Mouse (Mus musculus) liver, embryonic 13.5 days (tissue): ENCODE measurements around the gene Plekhh2. TPM values are rescaled to one million over a fixed set of nuclear protein-coding genes. Genes with fewer than 3 reads are reported as not detected.

Experiments used
- ATAC-seq: fragments of 200-750 bp; cut with Nextera tagmentation; 2 replicates; pipeline ENCODE4 v1.8.0; 2017; ENCODE audit warnings: low read depth, mild to moderate bottlenecking, moderate number of reproducible peaks, moderate library complexity
- DNase-seq: peaks from one replicate; pipeline ENCODE4 v3.0.0; 2022
- H3K27ac ChIP-seq: fragments of 300-500 bp; sonication (generic); 2 replicates; pipeline ENCODE4 v1.5.1; 2015; ENCODE audit warnings: moderate library complexity, mild to moderate bottlenecking, inconsistent platforms
- H3K27me3 ChIP-seq: fragments of 300-500 bp; sonication (generic); 2 replicates; pipeline ENCODE4 v1.6.1; 2015; ENCODE audit warnings: mild to moderate bottlenecking, inconsistent platforms
- H3K36me3 ChIP-seq: fragments of 300-500 bp; sonication (generic); 2 replicates; pipeline ENCODE4 v1.6.1; 2015; ENCODE audit warnings: mild to moderate bottlenecking, inconsistent platforms
- H3K4me1 ChIP-seq: fragments of 300-500 bp; sonication (generic); replicated peaks from 2 replicates; pipeline ENCODE4 v1.6.1; 2015; ENCODE audit warnings: inconsistent platforms
- H3K4me2 ChIP-seq: fragments of 300-500 bp; sonication (generic); 2 replicates; pipeline ENCODE4 v1.6.1; 2015; ENCODE audit warnings: inconsistent platforms, mild to moderate bottlenecking, moderate library complexity
- H3K4me3 ChIP-seq: fragments of 300-500 bp; sonication (generic); replicated peaks from 2 replicates; pipeline ENCODE4 v1.5.1; 2015; ENCODE audit warnings: mild to moderate bottlenecking, inconsistent platforms
- H3K9ac ChIP-seq: fragments of 300-500 bp; sonication (generic); 2 replicates; pipeline ENCODE4 v1.6.1; 2015; ENCODE audit warnings: mild to moderate bottlenecking, inconsistent platforms
- H3K9me3 ChIP-seq: fragments of 300-500 bp; sonication (generic); replicated peaks from 2 replicates; pipeline ENCODE4 v1.6.1; 2016; ENCODE audit warnings: inconsistent platforms
- WGBS: fragments of 180-500 bp; shearing (Covaris S2); methylation state at CpG from one replicate; pipeline ENCODE4 v1.1.7; 2015; ENCODE audit not compliant: insufficient replicate concordance; 5-methylcytosine and 5-hydroxymethylcytosine counted together
- polyA plus RNA-seq: library from polyadenylated mRNA; unstranded; fragments of >200 nt; fragmentation: Nextera tagmentation; extraction: Ambion mirVana; gene quantifications from 2 replicates; pipeline ENCODE4 v1.2.1, GENCODE M21; 2015

Gene Plekhh2
- polyA plus RNA-seq, 1 experiment from 2014 or later = 0.39 TPM

DNA sequence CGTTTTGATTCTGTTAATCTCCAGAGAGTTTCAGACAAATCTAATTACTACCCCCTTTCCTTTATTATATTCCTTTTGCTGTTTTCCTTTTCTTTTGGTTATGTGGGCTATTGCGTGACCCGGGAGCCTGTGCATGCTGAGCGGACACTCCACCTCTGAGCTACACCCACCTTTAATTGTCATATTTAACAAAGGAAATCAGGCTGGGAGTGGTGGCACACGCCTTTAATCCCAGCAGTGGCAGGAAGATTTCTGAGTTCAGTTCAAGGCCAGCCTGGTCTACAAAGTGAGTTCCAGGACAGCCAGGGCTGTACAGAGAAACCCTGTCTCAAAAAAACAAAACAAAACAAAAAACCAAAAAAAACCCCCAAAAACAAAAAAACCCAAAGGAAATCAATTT is 14.7 kb upstream of the Plekhh2 start:
- Histone ChIP-seq H3K36me3 (no peaks in the 10 kb centered on the region), H3K4me1 (no peaks in the 10 kb centered on the region), H3K4me2 (no peak overlapping the region), H3K9ac (no peak overlapping the region), H3K27me3 (no peaks in the 10 kb centered on the region), H3K9me3 (no peaks in the 10 kb centered on the region), H3K4me3 (no peak overlapping the region), H3K27ac (no peak overlapping the region)
- no peak for DNase-seq
- ATAC-seq = no peak
- WGBS = 76% methylated on average over 5 of the region's 5 CpGs

DNA sequence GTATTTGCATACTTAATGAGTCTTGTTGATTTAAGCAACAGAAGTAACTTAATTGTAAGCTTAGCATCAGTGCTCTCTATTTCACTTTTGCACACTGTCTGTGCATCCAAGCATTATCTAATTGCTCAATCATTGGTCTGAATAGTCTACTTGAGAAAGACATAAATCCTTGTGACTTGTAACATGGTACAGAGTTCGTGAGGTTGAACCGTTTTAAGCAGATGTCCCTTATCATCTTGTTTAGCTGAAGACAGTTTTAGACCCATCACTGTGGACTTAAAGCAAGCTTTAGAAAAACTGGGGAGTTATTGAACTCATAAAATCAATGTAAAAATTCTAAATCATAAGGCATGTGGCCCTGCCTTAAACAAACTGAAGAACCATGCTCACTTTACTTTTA is 14.1 kb upstream of the Plekhh2 start:
- no peak overlapping the region for H3K4me2 ChIP-seq
- no peaks in the 10 kb centered on the region for H3K9me3 ChIP-seq
- no peaks in the 10 kb centered on the region for H3K36me3 ChIP-seq
- H3K4me1 ChIP-seq = no peaks in the 10 kb centered on the region
- 56% methylated on average over 2 of the region's 2 CpGs for WGBS
- no peak overlapping the region for H3K27ac ChIP-seq
- no peaks in the 10 kb centered on the region for H3K27me3 ChIP-seq
- ATAC-seq = no peak
- no peak for DNase-seq
- H3K4me3 ChIP-seq = no peak overlapping the region
- H3K9ac ChIP-seq = no peak overlapping the region

GRCm38 (mm10) chr17:84497972-84498604 is 13.6 kb upstream of the Plekhh2 start:
- ATAC-seq = no peak
- no peak overlapping the region for H3K4me2 ChIP-seq
- 62% methylated on average over 3 of the region's 3 CpGs for WGBS

DNA sequence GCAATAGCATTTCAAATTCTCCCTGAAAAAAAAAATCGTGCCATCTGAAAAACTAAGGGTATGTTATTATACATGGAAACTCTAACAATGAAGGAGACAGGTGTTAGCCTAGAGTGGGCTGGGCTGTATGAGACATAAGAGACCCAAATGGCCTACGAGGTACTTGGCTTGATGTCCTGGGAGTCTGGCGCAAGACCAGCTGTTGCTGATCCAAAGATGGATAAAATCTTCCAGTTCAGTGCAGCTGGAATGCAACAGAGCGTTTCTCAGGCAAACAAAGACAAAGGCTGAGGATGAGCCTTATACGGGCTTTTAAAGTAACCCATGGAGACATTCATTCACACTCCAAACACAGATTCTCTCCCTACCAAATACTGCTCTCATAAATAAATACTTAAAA is 13.1 kb upstream of the Plekhh2 start:
- H3K9me3 ChIP-seq = no peaks in the 10 kb centered on the region
- ATAC-seq = no peak
- no peaks in the 10 kb centered on the region for H3K4me1 ChIP-seq
- H3K9ac ChIP-seq = no peak overlapping the region
- H3K4me2 ChIP-seq = no peak overlapping the region
- H3K27me3 ChIP-seq = no peaks in the 10 kb centered on the region
- no peak for DNase-seq
- no peak overlapping the region for H3K4me3 ChIP-seq
- H3K27ac ChIP-seq = no peak overlapping the region
- no peaks in the 10 kb centered on the region for H3K36me3 ChIP-seq
- 64% methylated on average over 5 of the region's 5 CpGs for WGBS

More at GRCm38 (mm10) chr17:84497972-84498604, 13.6 kb upstream of the Plekhh2 start:
- Histone ChIP-seq H3K9ac (no peak overlapping the region), H3K9me3 (no peaks in the 10 kb centered on the region), H3K4me3 (no peak overlapping the region), H3K36me3 (no peaks in the 10 kb centered on the region), H3K27ac (no peak overlapping the region), H3K27me3 (no peaks in the 10 kb centered on the region), H3K4me1 (no peaks in the 10 kb centered on the region)
- no peak for DNase-seq

GRCm38 (mm10) chr17:84502341-84502740 is 9.4 kb upstream of the Plekhh2 start:
- Histone ChIP-seq H3K27ac (no peak overlapping the region), H3K4me3 (no peak overlapping the region), H3K9ac (no peak overlapping the region), H3K9me3 (no peaks in the 10 kb centered on the region), H3K4me1 (no peaks in the 10 kb centered on the region), H3K36me3 (no peaks in the 10 kb centered on the region), H3K4me2 (no peak overlapping the region), H3K27me3 (no peaks in the 10 kb centered on the region)
- DNase-seq = no peak
- ATAC-seq = no peak
- WGBS = 62% methylated on average over 3 of the region's 3 CpGs

DNA sequence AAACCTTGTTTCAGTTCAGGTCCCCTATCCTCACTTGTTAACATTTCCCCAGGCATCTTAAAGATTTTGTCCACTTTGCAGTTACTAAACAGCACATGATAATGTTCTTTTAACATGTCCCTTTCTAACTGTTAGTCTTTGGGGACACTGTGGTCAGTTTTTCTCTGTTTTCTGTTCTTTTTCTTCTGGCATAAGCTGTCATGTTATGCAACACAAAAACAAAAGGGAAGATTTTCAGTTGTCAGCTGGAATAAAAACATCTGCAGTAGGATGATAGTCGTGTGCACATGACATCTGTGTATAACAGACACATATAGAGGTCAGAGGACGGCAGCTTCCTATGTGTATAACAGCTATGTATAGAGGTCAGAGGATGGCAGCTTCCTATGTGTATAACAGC is 5.8 kb upstream of the Plekhh2 start:
- no peak for ATAC-seq
- H3K9me3 ChIP-seq = no peaks in the 10 kb centered on the region
- no peak overlapping the region for H3K27ac ChIP-seq
- H3K4me1 ChIP-seq = no peaks in the 10 kb centered on the region
- no peak overlapping the region for H3K4me3 ChIP-seq
- H3K9ac ChIP-seq = no peak overlapping the region
- no peaks in the 10 kb centered on the region for H3K36me3 ChIP-seq
- no peak for DNase-seq
- peaks cover 18% of the 10 kb centered on the region for H3K27me3 ChIP-seq
- H3K4me2 ChIP-seq = no peak overlapping the region
- 42% methylated on average over 2 of the region's 2 CpGs for WGBS

DNA sequence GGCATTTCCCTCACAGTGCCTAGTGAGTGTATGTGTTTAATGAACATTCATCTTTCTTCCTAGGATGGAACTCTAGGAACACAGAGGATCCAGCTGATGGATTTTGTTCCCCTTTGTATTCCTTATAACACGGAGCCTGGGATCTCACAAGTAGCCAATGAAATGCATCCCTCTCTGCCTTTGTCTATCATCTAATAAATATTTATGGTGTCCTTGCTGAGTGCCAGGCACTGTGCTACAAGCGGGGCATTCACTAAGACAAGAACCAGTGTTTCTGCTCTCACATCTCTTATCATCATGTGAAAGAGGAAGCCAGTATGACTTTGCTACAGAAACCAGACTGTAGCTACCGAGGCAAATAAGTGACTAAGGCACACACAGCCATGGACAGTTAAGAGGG is 3.0 kb upstream of the Plekhh2 start:
- Histone ChIP-seq H3K27ac (no peak overlapping the region), H3K4me3 (no peak overlapping the region), H3K9me3 (no peaks in the 10 kb centered on the region), H3K36me3 (no peaks in the 10 kb centered on the region), H3K4me2 (no peak overlapping the region), H3K9ac (no peak overlapping the region), H3K27me3 (peaks cover 39% of the 10 kb centered on the region), H3K4me1 (0 out of 2 replicates have a peak, but pooled peaks cover 6% of the 10 kb centered on the region)
- WGBS = 37% methylated on average over 3 of the region's 3 CpGs
- DNase-seq (no peak), ATAC-seq (no peak)

DNA sequence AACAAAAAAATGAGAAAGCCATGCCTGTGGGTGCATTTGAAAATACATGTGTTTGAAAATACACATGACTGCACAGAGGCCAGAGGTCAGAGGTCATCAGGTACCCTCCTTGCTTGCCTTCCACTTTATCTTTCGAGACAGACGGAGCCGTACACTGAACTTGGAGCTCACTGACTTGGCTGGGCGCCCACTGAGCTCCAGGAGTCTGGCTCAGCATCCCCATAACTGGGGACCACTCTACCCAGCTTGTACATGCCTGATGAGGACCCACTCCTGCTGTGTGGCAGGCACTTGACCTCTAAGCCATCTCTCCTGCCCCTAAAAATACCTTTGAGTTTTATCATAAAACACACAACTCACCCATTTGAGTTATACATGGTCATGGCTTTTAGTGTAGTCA is 2.5 kb upstream of the Plekhh2 start:
- Histone ChIP-seq H3K36me3 (no peaks in the 10 kb centered on the region), H3K4me2 (no peak overlapping the region), H3K9me3 (no peaks in the 10 kb centered on the region), H3K27me3 (peaks cover 39% of the 10 kb centered on the region), H3K4me3 (no peak overlapping the region), H3K9ac (no peak overlapping the region), H3K27ac (no peak overlapping the region), H3K4me1 (0 out of 2 replicates have a peak, but pooled peaks cover 6% of the 10 kb centered on the region)
- no peak for ATAC-seq
- WGBS = 43% methylated on average over 4 of the region's 4 CpGs
- DNase-seq = no peak

DNA sequence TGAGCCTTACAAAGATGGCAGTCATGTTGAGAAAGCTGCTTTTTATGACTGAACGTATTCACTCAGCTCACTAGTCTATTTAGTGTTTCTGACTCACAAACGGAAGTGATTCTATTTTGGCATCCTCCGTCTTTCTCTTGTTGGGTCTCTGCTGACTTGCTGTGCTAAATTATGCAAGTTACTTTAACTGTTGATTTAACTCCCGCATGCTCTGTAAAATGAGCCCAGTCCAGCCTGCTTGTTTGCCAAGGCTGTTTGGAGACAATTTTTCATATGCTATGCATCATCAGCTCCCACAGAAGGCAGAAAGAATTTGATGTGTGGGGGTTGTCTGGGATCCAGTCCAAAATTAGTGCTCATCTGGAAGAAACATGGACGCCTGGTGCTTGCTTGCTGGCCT is 1.3 kb upstream of the Plekhh2 start:
- H3K4me3 ChIP-seq = no peak overlapping the region
- H3K9ac ChIP-seq = no peak overlapping the region
- 48% methylated on average over 5 of the region's 5 CpGs for WGBS
- no peaks in the 10 kb centered on the region for H3K36me3 ChIP-seq
- H3K4me2 ChIP-seq = no peak overlapping the region
- no peak overlapping the region for H3K27ac ChIP-seq
- peaks cover 39% of the 10 kb centered on the region for H3K27me3 ChIP-seq
- H3K9me3 ChIP-seq = no peaks in the 10 kb centered on the region
- ATAC-seq (no peak), DNase-seq (no peak)
- H3K4me1 ChIP-seq = 0 out of 2 replicates have a peak, but pooled peaks cover 6% of the 10 kb centered on the region

DNA sequence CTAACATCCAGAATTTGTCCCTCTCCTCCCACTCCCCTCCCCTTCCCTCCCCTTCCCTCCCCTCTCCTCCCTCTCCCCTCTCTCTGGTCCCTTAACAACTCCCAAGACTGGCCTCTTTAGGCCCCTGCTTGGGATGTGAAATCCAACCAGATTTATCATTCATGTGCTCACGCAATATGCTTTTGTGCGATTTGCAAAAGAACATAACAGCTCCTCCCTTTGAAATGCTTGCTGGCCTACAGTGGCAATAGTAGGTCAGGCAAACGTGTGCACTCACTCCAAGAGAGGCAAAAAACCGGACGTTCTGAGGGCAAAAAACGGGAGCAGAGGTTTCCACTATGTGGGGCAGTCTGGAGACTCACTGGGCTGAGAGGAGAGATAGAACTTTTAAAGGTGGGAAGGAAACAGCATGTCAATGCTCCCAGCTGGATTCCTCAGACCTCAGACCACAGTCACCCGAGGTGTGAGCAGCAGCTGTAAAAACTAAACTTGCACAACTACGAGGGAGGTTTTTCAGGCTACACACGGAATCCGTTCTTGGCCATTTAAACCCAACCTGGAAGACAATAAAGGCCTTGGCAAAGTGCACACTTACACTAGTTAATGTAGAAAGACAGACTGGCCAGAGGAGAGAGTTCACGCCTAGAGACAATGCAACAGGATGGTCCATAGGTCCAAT is 595 bp upstream of the Plekhh2 start:
- Histone ChIP-seq H3K27ac (no peak overlapping the region), H3K27me3 (peaks cover 39% of the 10 kb centered on the region), H3K9ac (no peak overlapping the region), H3K4me2 (peak overlapping the region; percentile 68), H3K4me3 (peak overlapping the region; percentile 57), H3K4me1 (0 out of 2 replicates have a peak, but pooled peaks cover 6% of the 10 kb centered on the region), H3K9me3 (no peaks in the 10 kb centered on the region), H3K36me3 (no peaks in the 10 kb centered on the region)
- 27% methylated on average over 11 of the region's 11 CpGs for WGBS
- ATAC-seq = 0 out of 2 replicates have a peak, but pooled peaks have one; percentile 4
- DNase-seq = no peak

GRCm38 (mm10) chr17:84512516-84513085 is 906 bp downstream of the Plekhh2 start:
- Histone ChIP-seq H3K9ac (0 out of 2 replicates have a peak overlapping the region, but pooled peaks have one; percentile 45), H3K36me3 (no peaks in the 10 kb centered on the region), H3K27me3 (peaks cover 39% of the 10 kb centered on the region), H3K9me3 (no peaks in the 10 kb centered on the region), H3K4me3 (peak overlapping the region; percentile 57), H3K27ac (no peak overlapping the region), H3K4me1 (0 out of 2 replicates have a peak, but pooled peaks cover 6% of the 10 kb centered on the region), H3K4me2 (peak overlapping the region; percentile 68)
- WGBS = 19% methylated on average over 4 of the region's 4 CpGs
- ATAC-seq = no peak
- no peak for DNase-seq
